In the genomic region with DNA sequence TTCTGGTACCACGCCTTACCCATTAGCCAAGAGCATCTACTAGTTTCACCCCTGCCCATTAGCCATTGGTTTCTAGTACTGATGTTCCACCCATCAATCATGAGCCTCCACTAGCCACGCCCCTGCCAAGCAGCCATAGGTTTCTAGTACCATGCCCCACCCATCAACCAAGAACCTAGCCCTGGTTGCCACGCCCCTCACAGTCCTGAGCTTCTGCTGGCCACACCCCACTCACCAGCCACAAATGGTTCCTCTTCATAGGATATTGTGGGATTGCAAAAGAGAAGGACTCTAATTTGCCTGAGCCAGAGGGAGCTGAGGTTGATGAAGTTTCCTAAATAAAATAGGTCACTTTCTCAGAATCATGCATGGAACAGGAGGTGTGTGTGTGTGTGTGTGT, we compare ENCODE assay signal across 11 mouse cellular contexts. TPM values are rescaled to one million over a fixed set of nuclear protein-coding genes. Genes with fewer than 3 reads are reported as not detected.
A peak's percentile ranks its signal among the peaks of the same experiment; 100 is the strongest.
DNase-seq lines count a peak whose midpoint lies in the region; ATAC-seq lines count a peak whose summit lies in the region.
"Had no signal": no experiment of that assay in that cellular context is flagged by ENCODE, and none has a peak within 500 bp of the region (broad histone marks: within the 10 kb centered on the region; RNA-seq: fewer than 3 reads in every experiment).

No protein-coding gene starts in this region.

- no peaks in the 10 kb centered on the region for H3K4me1 ChIP-seq in liver, embryonic 13.5 days (replicated peaks)
- H3K4me1 ChIP-seq in neural tube, embryonic 15.5 days, result peaks cover 8% of the 10 kb centered on the region

- H3K4me3 ChIP-seq in liver, embryonic 13.5 days (replicated peaks), result no peak overlapping the region
- no peak overlapping the region for H3K4me3 ChIP-seq in neural tube, embryonic 15.5 days (replicated peaks)

- no peak overlapping the region for H3K27ac ChIP-seq in liver, embryonic 13.5 days
- no peak overlapping the region for H3K27ac ChIP-seq in neural tube, embryonic 15.5 days (replicated peaks)

- DNase-seq in cerebellum, adult 9-11 months, result peak; percentile 69
- DNase-seq in cerebellum, adult 11 months, result no peak
- DNase-seq in testis, postnatal 14 days (ENCODE audit: low spot score), result peak; percentile 36
- DNase-seq in testis, postnatal 10 days (ENCODE audit: low spot score), result no peak
- DNase-seq in liver, embryonic 13.5 days, result peak; percentile 37
- no peak for DNase-seq in kidney, adult 9 months
- DNase-seq in adrenal gland, postnatal 25 days, result no peak
- DNase-seq: left cerebral cortex, postnatal 4 days; right cerebral cortex, postnatal 25 days; thymus, adult 18-20 months had no signal

- no peak overlapping the region for H3K9ac ChIP-seq in liver, embryonic 13.5 days
- H3K9ac ChIP-seq in neural tube, embryonic 15.5 days (replicated peaks), result no peak overlapping the region

- H3K4me2 ChIP-seq in liver, embryonic 13.5 days, result no peak overlapping the region
- H3K4me2 ChIP-seq in neural tube, embryonic 15.5 days, result no peak overlapping the region

- H3K27me3 ChIP-seq in liver, embryonic 13.5 days, result peaks cover 33% of the 10 kb centered on the region
- H3K27me3 ChIP-seq in neural tube, embryonic 15.5 days (replicated peaks), result peaks cover 13% of the 10 kb centered on the region

- H3K36me3 ChIP-seq in liver, embryonic 13.5 days, result no peaks in the 10 kb centered on the region
- H3K36me3 ChIP-seq in neural tube, embryonic 15.5 days, result peaks cover 6% of the 10 kb centered on the region

- WGBS in liver, embryonic 13.5 days (ENCODE audit: insufficient replicate concordance), result 51% methylated on average over 3 of the region's 3 CpGs
- WGBS in neural tube, embryonic 15.5 days, result 68% methylated on average over 3 of the region's 3 CpGs

- H3K9me3 ChIP-seq in liver, embryonic 13.5 days (replicated peaks), result no peaks in the 10 kb centered on the region
- H3K9me3 ChIP-seq in neural tube, embryonic 15.5 days (replicated peaks), result no peaks in the 10 kb centered on the region

- no peak for ATAC-seq in liver, embryonic 13.5 days (ENCODE audit: low read depth)
- no peak for ATAC-seq in neural tube, embryonic 15.5 days (ENCODE audit: low FRiP score)

RNA-seq across cellular contexts. Expression of gene Meis3, which starts 14.2 kb away (rescaled TPM):
- 2.1 and 2.3 TPM in 2 replicates for polyA plus RNA-seq in liver, embryonic 13.5 days (2015; fragmentation: Nextera tagmentation; extraction: Ambion mirVana)
- total RNA-seq in adrenal gland, postnatal 25 days (2021), result 10.9 and 12.9 TPM in 2 replicates
- 104 and 126 TPM in 2 replicates for polyA plus RNA-seq in neural tube, embryonic 15.5 days (2015; fragmentation: Nextera tagmentation; extraction: Ambion mirVana)

RNA-seq across cellular contexts. Expression of gene Slc8a2, which starts 31.1 kb away (rescaled TPM):
- polyA plus RNA-seq in liver, embryonic 13.5 days (2015; fragmentation: Nextera tagmentation; extraction: Ambion mirVana), result not detected in 2 replicates
- 2.8 and 3.3 TPM in 2 replicates for total RNA-seq in adrenal gland, postnatal 25 days (2021)
- 1.2 and 1.4 TPM in 2 replicates for polyA plus RNA-seq in neural tube, embryonic 15.5 days (2015; fragmentation: Nextera tagmentation; extraction: Ambion mirVana)

RNA-seq across cellular contexts. Expression of gene Kptn, which starts 41.0 kb away (rescaled TPM):
- polyA plus RNA-seq in liver, embryonic 13.5 days (2015; fragmentation: Nextera tagmentation; extraction: Ambion mirVana), result 11.1 and 11.5 TPM in 2 replicates
- 20.4 and 26.7 TPM in 2 replicates for total RNA-seq in adrenal gland, postnatal 25 days (2021)
- polyA plus RNA-seq in neural tube, embryonic 15.5 days (2015; fragmentation: Nextera tagmentation; extraction: Ambion mirVana), result 45.8 and 48.1 TPM in 2 replicates

Comparison
In these comparisons a context has a peak if more than half of its experiments do, and no peak if none do; other contexts are left out.
1. DNase-seq: peak in cerebellum, adult 9-11 months (single experiment), testis, postnatal 14 days (single experiment) and liver, embryonic 13.5 days (single experiment); none in cerebellum, adult 11 months (single experiment), testis, postnatal 10 days (single experiment), kidney, adult 9 months (single experiment) and adrenal gland, postnatal 25 days (single experiment).
2. RNA of gene Meis3, which starts 14.2 kb away (polyA plus RNA-seq): 104 to 126 TPM in neural tube, embryonic 15.5 days; 2.1 to 2.3 TPM in liver, embryonic 13.5 days; every median in the first group is over 10 times any median in the second.